Mouse (Mus musculus) heart, embryonic 12.5 days (tissue): ENCODE measurements around the gene Gm10959. TPM values are rescaled to one million over a fixed set of nuclear protein-coding genes. Genes with fewer than 3 reads are reported as not detected.

Source experiments
- ATAC-seq: fragments of 200-750 bp; cut with Nextera tagmentation; 2 replicates; pipeline ENCODE4 v1.8.0; 2017; ENCODE audit warnings: moderate TSS enrichment, moderate library complexity; ENCODE audit not compliant: insufficient number of reproducible peaks, low FRiP score
- H3K27ac ChIP-seq: fragments of 300-500 bp; sonication (generic); 2 replicates; pipeline ENCODE4 v1.5.1; 2016; ENCODE audit warnings: mild to moderate bottlenecking, moderate library complexity; ENCODE audit not compliant: poor library complexity, severe bottlenecking
- H3K27me3 ChIP-seq: fragments of 300-500 bp; sonication (generic); replicated peaks from 2 replicates; pipeline ENCODE4 v1.6.1; 2016; ENCODE audit warnings: mild to moderate bottlenecking, moderate library complexity
- H3K36me3 ChIP-seq: fragments of 300-500 bp; sonication (generic); 2 replicates; pipeline ENCODE4 v1.6.1; 2016; ENCODE audit warnings: mild to moderate bottlenecking, moderate library complexity
- H3K4me1 ChIP-seq: fragments of 300-500 bp; sonication (generic); replicated peaks from 2 replicates; pipeline ENCODE4 v1.6.1; 2016; ENCODE audit warnings: mild to moderate bottlenecking
- H3K4me2 ChIP-seq: fragments of 300-500 bp; sonication (generic); 2 replicates; pipeline ENCODE4 v1.6.1; 2016; ENCODE audit warnings: mild to moderate bottlenecking, moderate library complexity
- H3K4me3 ChIP-seq: fragments of 300-500 bp; sonication (generic); 2 replicates; pipeline ENCODE4 v1.5.1; 2016; ENCODE audit warnings: mild to moderate bottlenecking
- H3K9ac ChIP-seq: fragments of 300-500 bp; sonication (generic); 2 replicates; pipeline ENCODE4 v1.6.1; 2016; ENCODE audit warnings: mild to moderate bottlenecking, moderate library complexity
- H3K9me3 ChIP-seq: fragments of 300-500 bp; sonication (generic); replicated peaks from 2 replicates; pipeline ENCODE4 v1.6.1; 2016; ENCODE audit warnings: mild to moderate bottlenecking, moderate library complexity
- WGBS: fragments of 180-500 bp; shearing (Covaris S2); methylation state at CpG from one replicate; pipeline ENCODE4 v1.1.7; 2016; 5-methylcytosine and 5-hydroxymethylcytosine counted together
- polyA plus RNA-seq: library from polyadenylated mRNA; unstranded; fragments of >200 nt; fragmentation: Nextera tagmentation; extraction: Ambion mirVana; gene quantifications from 2 replicates; pipeline ENCODE4 v1.2.1, GENCODE M21; 2016

Gm10959 gene
- polyA plus RNA-seq, 1 experiment from 2014 or later = not detected

GRCm38 (mm10) chr3:122921676-122922527, 2.7 kb upstream of the Gm10959 start:
- WGBS = 79% methylated on average over 8 of the region's 8 CpGs
- Histone ChIP-seq H3K4me1 (peaks cover 27% of the 10 kb centered on the region), H3K27me3 (no peaks in the 10 kb centered on the region), H3K27ac (no peak overlapping the region), H3K9ac (no peak overlapping the region), H3K4me2 (no peak overlapping the region), H3K9me3 (no peaks in the 10 kb centered on the region), H3K36me3 (peaks cover 5% of the 10 kb centered on the region; the same call in 1 of the 2 replicates), H3K4me3 (no peak overlapping the region)
- no peak for ATAC-seq

GRCm38 (mm10) chr3:122920572-122921435, 1.6 kb upstream of the Gm10959 start:
- ATAC-seq = no peak

GRCm38 (mm10) chr3:122918672-122919071, 488 bp downstream of the Gm10959 start:
- Histone ChIP-seq H3K27me3 (no peaks in the 10 kb centered on the region), H3K4me1 (peaks cover 21% of the 10 kb centered on the region), H3K4me3 (no peak overlapping the region), H3K9me3 (no peaks in the 10 kb centered on the region), H3K36me3 (no peaks in the 10 kb centered on the region), H3K27ac (no peak overlapping the region), H3K4me2 (no peak overlapping the region), H3K9ac (no peak overlapping the region)
- WGBS = 58% methylated on average over 2 of the region's 2 CpGs
- no peak for ATAC-seq

More at GRCm38 (mm10) chr3:122920572-122921435, 1.6 kb upstream of the Gm10959 start:
- H3K9ac ChIP-seq = no peak overlapping the region
- H3K27me3 ChIP-seq = no peaks in the 10 kb centered on the region
- no peak overlapping the region for H3K4me2 ChIP-seq
- H3K4me1 ChIP-seq = peaks cover 21% of the 10 kb centered on the region
- H3K4me3 ChIP-seq = no peak overlapping the region
- H3K27ac ChIP-seq = no peak overlapping the region
- WGBS = 52% methylated on average over 8 of the region's 8 CpGs
- H3K36me3 ChIP-seq = no peaks in the 10 kb centered on the region
- H3K9me3 ChIP-seq = no peaks in the 10 kb centered on the region

DNA sequence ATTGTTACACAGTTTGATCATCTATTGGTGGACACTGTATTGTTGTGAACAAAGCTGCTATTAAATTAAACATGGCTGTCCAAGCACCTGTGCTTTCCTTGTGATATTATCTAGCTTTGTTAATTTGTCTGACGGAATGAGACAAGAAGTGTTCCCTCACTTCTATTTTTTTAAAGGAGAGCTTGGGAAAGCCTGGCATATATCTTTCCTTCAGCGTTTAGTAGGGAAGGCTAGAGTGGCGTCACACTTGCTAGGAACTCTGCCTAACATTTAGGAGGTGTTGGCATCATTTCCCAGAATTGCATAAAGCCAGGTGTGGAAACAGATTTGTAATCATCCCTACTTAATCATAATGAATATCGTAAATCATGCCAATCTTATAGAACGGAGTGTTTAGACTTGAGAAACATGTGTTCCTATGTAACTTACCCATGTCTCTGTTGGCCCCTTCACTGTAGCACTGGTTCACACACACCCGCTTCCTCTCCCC, 2.9 kb downstream of the Gm10959 start:
- H3K27me3 ChIP-seq = no peaks in the 10 kb centered on the region
- 74% methylated on average over 6 of the region's 6 CpGs for WGBS
- H3K4me1 ChIP-seq = peaks cover 12% of the 10 kb centered on the region
- H3K4me2 ChIP-seq = no peak overlapping the region
- H3K9me3 ChIP-seq = no peaks in the 10 kb centered on the region
- no peak for ATAC-seq
- no peaks in the 10 kb centered on the region for H3K36me3 ChIP-seq
- no peak overlapping the region for H3K4me3 ChIP-seq
- no peak overlapping the region for H3K9ac ChIP-seq
- H3K27ac ChIP-seq = no peak overlapping the region

- H3K4me1 ChIP-seq = peaks cover 4% of the 10 kb centered on the region
Measured at GRCm38 (mm10) chr3:122915493-122915892, 3.7 kb downstream of the Gm10959 start.

DNA sequence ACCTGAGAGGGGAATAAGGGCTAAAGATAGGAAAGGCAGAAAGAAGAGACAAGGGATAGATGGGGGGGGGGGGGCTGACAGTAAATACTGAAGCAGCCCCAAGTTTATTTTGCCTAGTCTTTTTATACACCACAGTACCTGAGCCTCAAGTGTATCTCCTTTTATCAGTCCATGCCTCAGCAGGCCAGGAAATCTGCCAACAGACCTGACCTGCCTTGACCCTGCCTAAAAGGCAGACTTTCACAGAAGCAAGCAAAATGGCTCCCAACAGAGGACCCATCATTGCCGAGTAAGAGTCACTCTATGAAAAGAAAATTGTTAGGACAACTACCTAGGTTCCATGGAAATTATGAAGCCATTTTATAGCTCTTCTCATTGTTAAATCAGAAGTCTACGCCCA, 11.3 kb downstream of the Gm10959 start:
- Histone ChIP-seq H3K9ac (no peak overlapping the region), H3K27me3 (no peaks in the 10 kb centered on the region), H3K4me1 (no peaks in the 10 kb centered on the region), H3K9me3 (peaks cover 6% of the 10 kb centered on the region; the same call in 1 of the 2 replicates), H3K4me2 (no peak overlapping the region), H3K4me3 (no peak overlapping the region), H3K36me3 (no peaks in the 10 kb centered on the region), H3K27ac (no peak overlapping the region)
- 80% methylated on average over 2 of the region's 2 CpGs for WGBS
- no peak for ATAC-seq

More at GRCm38 (mm10) chr3:122915493-122915892, 3.7 kb downstream of the Gm10959 start:
- Histone ChIP-seq H3K27ac (no peak overlapping the region), H3K36me3 (no peaks in the 10 kb centered on the region), H3K4me2 (no peak overlapping the region), H3K27me3 (no peaks in the 10 kb centered on the region), H3K9ac (no peak overlapping the region), H3K4me3 (no peak overlapping the region), H3K9me3 (no peaks in the 10 kb centered on the region)
- no peak for ATAC-seq
- WGBS = 73% methylated on average over 5 of the region's 5 CpGs

GRCm38 (mm10) chr3:122903746-122904433, 15.3 kb downstream of the Gm10959 start:
- Histone ChIP-seq H3K9me3 (peaks cover 6% of the 10 kb centered on the region; the same call in 1 of the 2 replicates), H3K27me3 (no peaks in the 10 kb centered on the region), H3K36me3 (no peaks in the 10 kb centered on the region), H3K9ac (no peak overlapping the region), H3K4me1 (no peaks in the 10 kb centered on the region), H3K4me3 (no peak overlapping the region), H3K27ac (no peak overlapping the region), H3K4me2 (no peak overlapping the region)
- 39% methylated on average over 12 of the region's 12 CpGs for WGBS
- peak; percentile 33; the same call in 1 of the 2 replicates for ATAC-seq

DNA sequence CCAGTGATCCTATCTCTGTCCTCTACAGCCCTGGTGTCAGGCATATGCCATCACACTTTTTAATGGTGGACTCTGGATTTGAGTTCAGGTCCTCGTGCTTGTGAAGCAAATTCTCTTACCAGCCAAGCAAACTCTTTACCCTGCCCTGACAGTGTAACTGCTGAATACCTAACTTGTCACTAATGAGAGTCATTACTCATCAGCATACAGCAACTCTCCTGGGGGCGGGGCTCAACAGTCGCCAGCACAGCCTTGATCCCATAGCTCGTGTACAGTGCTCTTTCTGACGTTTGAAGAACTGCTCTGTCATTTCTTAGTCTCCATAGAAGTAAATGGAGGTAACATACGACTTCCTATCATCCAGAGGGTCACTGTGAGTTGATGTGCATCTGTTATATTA, 20.9 kb downstream of the Gm10959 start:
- no peaks in the 10 kb centered on the region for H3K9me3 ChIP-seq
- WGBS = 57% methylated on average over 6 of the region's 6 CpGs
- no peak overlapping the region for H3K27ac ChIP-seq
- H3K4me3 ChIP-seq = no peak overlapping the region
- no peaks in the 10 kb centered on the region for H3K27me3 ChIP-seq
- no peak overlapping the region for H3K4me2 ChIP-seq
- no peak for ATAC-seq
- no peak overlapping the region for H3K9ac ChIP-seq
- no peaks in the 10 kb centered on the region for H3K4me1 ChIP-seq
- H3K36me3 ChIP-seq = no peaks in the 10 kb centered on the region

- 60% methylated on average over 11 of the region's 11 CpGs for WGBS
Measured at GRCm38 (mm10) chr3:122895189-122895731, 23.9 kb downstream of the Gm10959 start.

DNA sequence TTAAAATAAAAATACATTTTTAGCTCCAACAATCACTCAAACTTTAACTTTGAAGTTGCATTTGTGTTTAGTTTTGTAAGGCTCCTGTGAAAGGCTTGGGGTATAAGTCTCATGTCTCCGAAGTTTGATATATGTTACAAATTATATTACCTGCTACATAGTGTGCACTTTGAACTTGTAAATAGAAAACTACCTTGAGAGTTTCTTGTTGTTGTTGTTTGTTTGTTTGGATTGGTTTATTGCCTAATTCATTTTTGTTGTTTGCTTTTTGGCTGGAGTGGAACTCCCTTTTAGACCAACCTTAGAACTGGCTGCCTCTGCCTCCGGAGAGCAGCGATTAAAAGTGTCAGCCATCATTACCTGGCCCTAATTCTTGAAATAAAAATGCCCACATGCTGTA, 24.4 kb downstream of the Gm10959 start, which contains the start of gene Fabp2:
Gene Fabp2, plus strand, starts transcription at position 301 of the 400 bp plus-strand sequence.
- Histone ChIP-seq H3K27me3 (no peaks in the 10 kb centered on the region), H3K36me3 (no peaks in the 10 kb centered on the region), H3K27ac (no peak within 1 kb of the TSS), H3K4me2 (no peak within 1 kb of the TSS), H3K9me3 (no peaks in the 10 kb centered on the region), H3K4me3 (no peak within 1 kb of the TSS), H3K9ac (no peak within 1 kb of the TSS), H3K4me1 (no peaks in the 10 kb centered on the region)
- no peak for ATAC-seq
- 86% methylated on average over 3 of the region's 3 CpGs for WGBS

More at GRCm38 (mm10) chr3:122895189-122895731, 23.9 kb downstream of the Gm10959 start:
- Histone ChIP-seq H3K4me2 (no peak overlapping the region), H3K4me1 (no peaks in the 10 kb centered on the region), H3K9ac (no peak overlapping the region), H3K9me3 (no peaks in the 10 kb centered on the region), H3K4me3 (no peak overlapping the region), H3K36me3 (no peaks in the 10 kb centered on the region), H3K27me3 (no peaks in the 10 kb centered on the region), H3K27ac (no peak overlapping the region)
- no peak for ATAC-seq
